Mouse (Mus musculus): Measurements from ENCODE around the gene Klrb1. TPM values are rescaled to one million over a fixed set of nuclear protein-coding genes. Genes with fewer than 3 reads are reported as not detected.
"Not testable (repeated sequence)": the region's sequence is repeated elsewhere in the genome, so short reads cannot be mapped to it uniquely, and the experiment has no call there.

Gene Klrb1
- polyA plus RNA-seq, 1 experiment from 2014 or later, result not detected

GRCm38 (mm10) chr6:128759221-128759950 is 36.5 kb upstream of the Klrb1 start:
- Histone ChIP-seq H3K4me3 (no peak overlapping the region), H3K4me2 (replicated peaks) (peak overlapping the region; percentile 11; the same call in 1 of the 2 replicates), H3K27me3 (no peaks in the 10 kb centered on the region), H3K36me3 (no peaks in the 10 kb centered on the region), H3K9ac (no peak overlapping the region), H3K4me1 (0 out of 2 replicates have a peak, but pooled peaks cover 3% of the 10 kb centered on the region), H3K9me3 (replicated peaks) (no peaks in the 10 kb centered on the region), H3K27ac (no peak overlapping the region)
- WGBS, result 79% methylated on average over 5 of the region's 5 CpGs
- no peak for ATAC-seq (ENCODE audit: low FRiP score)

- H3K4me1 ChIP-seq; H3K4me3 ChIP-seq; H3K4me2 ChIP-seq (replicated peaks); H3K27ac ChIP-seq; H3K9me3 ChIP-seq (replicated peaks); H3K9ac ChIP-seq; H3K36me3 ChIP-seq; H3K27me3 ChIP-seq; ATAC-seq (ENCODE audit: low FRiP score): not testable (repeated sequence)
- WGBS, result 61% methylated on average over 4 of the region's 4 CpGs
These were observed 32.5 kb upstream of the Klrb1 start for GRCm38 (mm10) chr6:128755402-128755763.

DNA sequence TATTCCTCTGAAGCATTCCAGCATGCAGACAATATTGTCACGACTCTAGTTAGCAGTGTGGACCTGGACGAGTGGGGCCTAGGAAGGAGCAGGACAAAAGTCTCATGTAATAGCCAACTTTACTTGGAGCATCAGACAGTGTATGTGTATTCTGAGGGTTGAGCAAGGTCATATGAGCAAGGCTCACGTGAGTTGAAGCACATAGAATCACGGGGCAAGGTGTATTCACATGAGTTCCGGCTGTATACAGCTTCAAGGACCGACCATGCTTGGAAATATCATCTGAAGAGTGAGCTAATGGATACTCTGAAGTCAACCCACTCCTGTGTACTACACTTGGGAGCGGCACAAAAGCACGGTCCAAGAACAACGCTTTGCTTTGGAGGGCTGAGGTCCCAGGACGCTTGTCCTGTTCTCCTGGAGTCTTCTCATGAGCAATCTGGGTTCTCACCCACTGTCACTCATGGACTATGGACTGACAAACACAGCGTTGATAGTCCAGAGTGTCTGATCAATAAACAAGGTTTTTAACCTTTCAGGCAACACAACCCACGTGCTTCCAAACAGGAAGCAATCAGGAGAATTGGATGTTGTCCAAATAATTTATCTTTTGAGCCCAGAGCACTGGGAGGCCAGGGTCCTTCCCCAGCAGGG is 32.0 kb upstream of the Klrb1 start:
- not testable (repeated sequence) for H3K9ac ChIP-seq; H3K27ac ChIP-seq; H3K9me3 ChIP-seq (replicated peaks); H3K4me1 ChIP-seq; H3K36me3 ChIP-seq; H3K27me3 ChIP-seq; H3K4me2 ChIP-seq (replicated peaks); ATAC-seq (ENCODE audit: low FRiP score); H3K4me3 ChIP-seq
- 85% methylated on average over 12 of the region's 12 CpGs for WGBS

DNA sequence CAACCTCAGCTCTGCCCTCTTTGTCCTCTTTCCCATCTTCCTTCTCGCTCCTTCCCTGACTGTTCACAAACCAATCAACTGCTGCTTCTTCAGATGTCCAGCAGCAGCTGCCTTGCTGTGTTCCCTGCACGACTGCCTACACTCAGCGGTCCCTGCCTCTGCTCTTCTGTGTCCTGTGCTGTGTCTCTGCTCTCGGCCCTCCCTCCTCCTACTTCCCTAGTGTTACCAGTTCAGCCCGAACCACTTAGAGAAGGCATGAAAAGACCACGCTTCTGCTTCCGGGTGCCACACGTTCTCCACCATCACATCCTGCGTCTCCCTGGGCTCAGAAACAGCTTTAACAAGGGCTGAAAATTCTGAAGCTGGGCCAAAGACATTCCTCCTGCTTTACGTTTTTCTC is 31.4 kb upstream of the Klrb1 start:
- peak overlapping the region; percentile 22; the same call in 1 of the 2 replicates for H3K4me2 ChIP-seq (replicated peaks)

GRCm38 (mm10) chr6:128753610-128754224 is 30.9 kb upstream of the Klrb1 start:
- not testable (repeated sequence) for H3K9ac ChIP-seq; H3K4me3 ChIP-seq; H3K36me3 ChIP-seq; H3K27me3 ChIP-seq; H3K4me2 ChIP-seq (replicated peaks); H3K27ac ChIP-seq; H3K4me1 ChIP-seq; H3K9me3 ChIP-seq (replicated peaks)
- ATAC-seq (ENCODE audit: low FRiP score), result peak; percentile 94
- WGBS, result 38% methylated on average over 8 of the region's 8 CpGs

More for the DNA sequence above, 31.4 kb upstream of the Klrb1 start:
- not testable (repeated sequence) for H3K4me3 ChIP-seq; H3K36me3 ChIP-seq; H3K27me3 ChIP-seq; H3K4me1 ChIP-seq; H3K9me3 ChIP-seq (replicated peaks)
- Histone ChIP-seq H3K9ac (0 out of 2 replicates have a peak overlapping the region, but pooled peaks have one; percentile 13), H3K27ac (0 out of 2 replicates have a peak overlapping the region, but pooled peaks have one; percentile 23)
- WGBS, result 39% methylated on average over 10 of the region's 10 CpGs
- peak; percentile 76 for ATAC-seq (ENCODE audit: low FRiP score)

GRCm38 (mm10) chr6:128747006-128747405 is 24.1 kb upstream of the Klrb1 start:
- not testable (repeated sequence) for H3K27ac ChIP-seq
- 78% methylated on average over 6 of the region's 6 CpGs for WGBS

DNA sequence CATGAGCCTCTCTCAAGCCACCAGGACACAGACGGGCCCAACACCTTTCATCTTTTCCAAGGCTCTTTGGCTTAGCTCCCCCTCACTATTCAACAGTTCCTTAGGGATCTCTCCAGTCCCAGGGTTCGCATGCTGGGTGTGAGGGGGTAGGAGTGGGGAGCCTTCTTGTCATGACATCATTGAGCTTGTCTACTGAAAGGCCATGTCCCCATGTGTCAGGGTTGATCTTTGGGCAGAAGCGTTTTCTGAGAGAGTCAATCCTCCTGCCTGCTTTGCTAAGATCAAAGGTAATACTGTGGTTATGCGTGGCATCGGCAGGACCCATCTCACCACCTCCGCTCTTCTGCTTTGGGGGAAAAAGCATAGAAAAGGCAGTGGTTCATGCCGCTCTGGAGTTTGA is 14.6 kb upstream of the Klrb1 start:
- H3K9me3 ChIP-seq (replicated peaks), result no peaks in the 10 kb centered on the region
- no peak for ATAC-seq (ENCODE audit: low FRiP score)
- H3K4me1 ChIP-seq, result no peaks in the 10 kb centered on the region
- 89% methylated on average over 7 of the region's 7 CpGs for WGBS
- H3K9ac ChIP-seq, result no peak overlapping the region
- no peak overlapping the region for H3K27ac ChIP-seq
- no peaks in the 10 kb centered on the region for H3K27me3 ChIP-seq
- H3K4me2 ChIP-seq (replicated peaks), result no peak overlapping the region
- H3K4me3 ChIP-seq, result no peak overlapping the region
- H3K36me3 ChIP-seq, result no peaks in the 10 kb centered on the region

More at GRCm38 (mm10) chr6:128747006-128747405, 24.1 kb upstream of the Klrb1 start:
- not testable (repeated sequence) for H3K4me3 ChIP-seq; H3K36me3 ChIP-seq; H3K4me2 ChIP-seq (replicated peaks); H3K4me1 ChIP-seq; ATAC-seq (ENCODE audit: low FRiP score); H3K9ac ChIP-seq; H3K9me3 ChIP-seq (replicated peaks); H3K27me3 ChIP-seq

- H3K4me2 ChIP-seq (replicated peaks), result no peak overlapping the region
- no peak overlapping the region for H3K9ac ChIP-seq
- no peaks in the 10 kb centered on the region for H3K36me3 ChIP-seq
- H3K4me3 ChIP-seq, result no peak overlapping the region
- H3K27ac ChIP-seq, result no peak overlapping the region
- no peak for ATAC-seq (ENCODE audit: low FRiP score)
- H3K27me3 ChIP-seq, result no peaks in the 10 kb centered on the region
- H3K4me1 ChIP-seq, result no peaks in the 10 kb centered on the region
- H3K9me3 ChIP-seq (replicated peaks), result no peaks in the 10 kb centered on the region
These were observed 13.2 kb upstream of the Klrb1 start for GRCm38 (mm10) chr6:128736100-128736499.

DNA sequence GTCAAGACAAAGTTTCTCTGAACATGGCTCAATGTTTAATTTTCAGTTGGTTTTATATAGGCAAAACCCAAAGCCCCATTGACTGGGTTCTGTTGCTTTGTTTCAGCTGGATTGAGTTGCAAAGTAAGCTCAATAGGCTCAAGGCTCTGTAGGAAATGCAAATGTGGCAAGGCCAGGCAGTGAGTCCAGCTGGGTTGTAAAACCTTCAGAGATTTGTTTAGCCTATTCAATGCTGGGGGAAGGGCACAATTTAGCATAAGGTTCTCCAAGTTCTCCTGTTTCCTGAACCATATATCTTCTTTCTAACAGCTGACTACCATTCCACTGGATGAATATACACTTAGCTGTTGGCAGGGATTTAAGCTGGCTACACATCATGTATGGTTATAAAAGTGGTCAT is 12.0 kb upstream of the Klrb1 start:
- Histone ChIP-seq H3K9me3 (replicated peaks) (no peaks in the 10 kb centered on the region), H3K4me3 (no peak overlapping the region), H3K27ac (no peak overlapping the region), H3K4me1 (no peaks in the 10 kb centered on the region), H3K4me2 (replicated peaks) (no peak overlapping the region), H3K27me3 (no peaks in the 10 kb centered on the region), H3K36me3 (no peaks in the 10 kb centered on the region), H3K9ac (no peak overlapping the region)
- no peak for ATAC-seq (ENCODE audit: low FRiP score)

DNA sequence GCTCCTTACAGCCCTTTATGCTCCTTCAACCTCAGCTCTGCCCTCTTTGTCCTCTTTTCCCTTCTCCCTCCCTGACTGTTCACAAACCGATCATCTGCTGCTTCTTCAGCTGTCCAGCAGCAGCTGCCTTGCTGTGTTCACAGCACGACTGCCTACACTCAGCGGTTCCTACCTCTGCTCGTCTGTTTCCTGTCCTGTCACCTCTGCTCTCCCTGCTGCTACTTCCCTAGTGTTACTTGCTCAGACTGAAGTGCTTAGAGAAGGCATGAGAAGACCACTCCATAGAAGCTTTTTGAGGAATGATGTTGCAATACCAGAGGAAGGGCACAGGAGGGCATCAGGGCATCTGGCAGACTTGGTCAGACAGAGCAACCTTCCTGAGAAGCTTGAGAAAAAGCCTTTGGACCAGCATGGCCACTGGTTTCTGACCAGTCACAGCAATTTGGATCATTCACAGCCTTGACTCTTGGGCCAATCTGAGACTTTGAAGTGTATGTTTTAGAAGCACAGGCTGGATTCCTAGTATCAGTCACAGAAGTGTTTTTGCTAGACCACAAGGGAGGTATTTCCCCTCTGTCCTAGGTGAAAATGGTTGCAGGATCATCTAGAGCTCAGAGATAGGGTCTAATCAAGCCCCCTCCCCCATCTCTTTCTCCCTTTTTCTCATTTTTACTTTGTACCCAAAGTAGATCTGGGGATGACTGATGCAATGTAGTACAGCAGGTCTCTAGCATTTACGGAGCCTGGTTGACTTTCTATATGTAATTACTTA is 11.2 kb upstream of the Klrb1 start:
- no peak overlapping the region for H3K9ac ChIP-seq
- no peak overlapping the region for H3K27ac ChIP-seq
- no peaks in the 10 kb centered on the region for H3K4me1 ChIP-seq
- ATAC-seq (ENCODE audit: low FRiP score), result no peak
- H3K27me3 ChIP-seq, result no peaks in the 10 kb centered on the region
- no peak overlapping the region for H3K4me2 ChIP-seq (replicated peaks)
- H3K9me3 ChIP-seq (replicated peaks), result no peaks in the 10 kb centered on the region
- no peak overlapping the region for H3K4me3 ChIP-seq
- no peaks in the 10 kb centered on the region for H3K36me3 ChIP-seq
- WGBS, result 71% methylated on average over 5 of the region's 5 CpGs

DNA sequence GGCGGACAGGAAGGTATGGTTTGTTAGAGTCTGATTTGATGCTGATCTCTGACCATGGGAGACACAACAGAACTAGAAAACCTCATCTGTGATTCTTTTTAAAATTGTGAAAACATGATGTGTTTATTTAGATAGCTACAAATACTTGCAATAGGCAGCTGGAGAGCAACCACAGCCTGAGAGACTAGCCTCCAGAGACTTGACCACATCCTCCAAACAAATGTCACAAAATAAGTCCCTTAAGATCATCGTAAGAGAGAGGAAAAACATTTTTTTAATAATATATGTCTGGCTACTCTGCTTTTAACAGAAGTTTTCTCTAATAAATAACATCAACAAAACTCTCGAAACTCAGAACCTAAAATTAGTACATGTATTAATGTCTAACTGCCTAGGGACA is 9.2 kb upstream of the Klrb1 start:
- H3K36me3 ChIP-seq, result no peaks in the 10 kb centered on the region
- no peak overlapping the region for H3K27ac ChIP-seq
- no peak for ATAC-seq (ENCODE audit: low FRiP score)
- 91% methylated on average over 3 of the region's 3 CpGs for WGBS
- H3K4me3 ChIP-seq, result no peak overlapping the region
- H3K9ac ChIP-seq, result no peak overlapping the region
- H3K27me3 ChIP-seq, result no peaks in the 10 kb centered on the region
- H3K4me2 ChIP-seq (replicated peaks), result no peak overlapping the region
- no peaks in the 10 kb centered on the region for H3K9me3 ChIP-seq (replicated peaks)
- H3K4me1 ChIP-seq, result no peaks in the 10 kb centered on the region

GRCm38 (mm10) chr6:128701691-128702090 is 21.2 kb downstream of the Klrb1 start:
- H3K4me1 ChIP-seq, result no peaks in the 10 kb centered on the region
- no peaks in the 10 kb centered on the region for H3K36me3 ChIP-seq
- no peak overlapping the region for H3K9ac ChIP-seq
- H3K4me2 ChIP-seq (replicated peaks), result no peak overlapping the region
- 87% methylated on average over 3 of the region's 3 CpGs for WGBS
- no peaks in the 10 kb centered on the region for H3K9me3 ChIP-seq (replicated peaks)
- ATAC-seq (ENCODE audit: low FRiP score), result no peak
- H3K4me3 ChIP-seq, result no peak overlapping the region
- no peak overlapping the region for H3K27ac ChIP-seq
- H3K27me3 ChIP-seq, result no peaks in the 10 kb centered on the region
